Mouse (Mus musculus): Measurements from ENCODE around the gene Snx1. TPM values are rescaled to one million over a fixed set of nuclear protein-coding genes. Genes with fewer than 3 reads are reported as not detected.

Snx1 gene
- total RNA-seq, 2 experiments from 2014 or later: 104 to 217 TPM

DNA sequence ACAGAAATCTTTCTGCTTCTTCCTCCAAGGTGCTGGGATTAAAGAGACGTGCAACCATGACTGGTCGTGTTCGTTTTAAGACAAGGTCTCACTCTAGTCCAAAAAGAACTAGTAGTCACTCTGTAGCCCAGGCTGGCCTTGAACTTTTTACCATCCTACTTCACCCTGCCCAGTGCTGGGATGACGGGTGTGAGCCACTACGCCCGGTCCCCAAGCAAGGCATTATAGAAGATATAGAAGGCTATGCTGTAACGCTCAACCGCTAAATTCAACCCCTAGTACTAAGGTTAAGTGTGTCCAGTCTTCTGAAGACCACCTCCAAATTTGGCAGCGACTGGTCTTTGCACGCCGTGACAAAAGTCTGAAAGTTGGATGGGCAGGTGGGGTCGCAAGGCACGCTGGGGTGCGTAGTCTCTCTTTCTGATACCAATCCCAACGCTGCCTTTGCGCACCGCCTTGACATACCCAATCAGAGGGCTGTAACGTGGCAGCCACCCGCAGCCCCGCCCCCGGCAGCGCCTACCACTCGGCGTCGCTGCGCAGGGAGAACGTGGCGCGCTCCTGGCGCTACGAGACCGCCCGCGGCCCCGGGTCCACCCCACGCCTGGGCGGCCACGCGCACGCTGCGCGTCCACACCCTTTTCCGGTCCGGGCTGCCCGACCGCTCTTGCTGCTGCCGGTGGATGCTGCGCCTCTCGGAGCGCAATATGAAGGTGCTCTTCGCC, 66.6 kb downstream of the Snx1 start, which contains the start of gene Ppib:
Gene Ppib (plus strand): TSS at position 640 of the 725 bp plus-strand sequence.
- ATAC-seq (ENCODE audit: poor library complexity, severe bottlenecking): peak; percentile 99

DNA sequence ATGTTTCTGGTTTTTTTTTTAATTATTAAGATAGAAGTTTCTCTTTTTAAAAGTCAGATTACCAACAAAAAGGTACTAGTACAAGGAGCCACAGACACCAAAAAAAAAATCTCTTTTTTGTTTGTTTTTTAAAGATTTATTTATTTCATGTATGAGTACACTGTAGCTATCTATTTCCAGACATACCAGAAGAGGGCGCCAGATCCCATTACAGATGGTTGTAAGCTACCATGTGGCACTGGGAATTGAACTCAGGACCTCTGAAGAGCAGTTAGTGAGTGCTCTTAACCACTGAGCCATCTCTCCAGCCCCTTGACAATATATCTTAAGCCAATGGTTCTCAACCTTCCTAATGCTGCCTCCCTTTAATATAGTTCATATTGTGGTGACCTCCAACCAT, 72.8 kb downstream of the Snx1 start:
- ATAC-seq (ENCODE audit: poor library complexity, severe bottlenecking): no peak

DNA sequence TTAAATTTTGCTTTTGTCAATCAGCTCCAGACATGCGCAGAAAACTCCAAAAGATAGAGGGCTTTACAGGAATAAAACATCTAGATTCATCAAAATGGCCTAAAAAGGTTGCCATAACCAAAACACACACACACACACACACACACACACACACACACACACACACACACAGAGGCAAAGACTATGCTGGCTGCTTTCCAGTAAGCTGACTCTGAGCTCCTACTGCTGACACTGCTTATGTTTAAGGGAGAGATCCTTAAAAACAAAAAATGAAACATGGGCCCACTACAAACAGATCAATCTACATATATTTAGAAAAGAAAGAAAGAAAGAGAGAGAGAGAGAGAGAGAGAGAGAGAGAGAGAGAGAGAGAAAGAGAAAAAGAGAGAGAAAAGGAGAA, 73.7 kb downstream of the Snx1 start:
- ATAC-seq (ENCODE audit: poor library complexity, severe bottlenecking): no peak

DNA sequence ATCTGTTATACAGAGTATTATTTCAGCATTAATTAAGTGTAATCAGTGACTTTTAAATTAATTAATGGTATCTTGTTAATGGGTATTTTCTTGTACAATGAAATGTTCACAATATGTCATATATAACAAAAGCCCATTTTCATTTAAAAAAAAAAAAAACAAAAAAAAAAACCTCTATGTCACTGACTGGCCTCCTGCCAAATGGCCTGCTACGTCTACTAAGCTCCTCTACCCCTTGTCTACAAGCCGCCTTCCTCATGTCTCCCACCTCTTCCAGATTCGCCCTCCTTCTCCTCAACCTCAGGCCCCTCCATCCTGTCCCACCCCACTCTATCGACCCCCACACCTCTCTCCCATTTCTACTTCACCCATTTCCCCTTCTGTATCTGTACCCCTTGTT, 74.9 kb downstream of the Snx1 start:
- no peak for ATAC-seq (ENCODE audit: poor library complexity, severe bottlenecking)

DNA sequence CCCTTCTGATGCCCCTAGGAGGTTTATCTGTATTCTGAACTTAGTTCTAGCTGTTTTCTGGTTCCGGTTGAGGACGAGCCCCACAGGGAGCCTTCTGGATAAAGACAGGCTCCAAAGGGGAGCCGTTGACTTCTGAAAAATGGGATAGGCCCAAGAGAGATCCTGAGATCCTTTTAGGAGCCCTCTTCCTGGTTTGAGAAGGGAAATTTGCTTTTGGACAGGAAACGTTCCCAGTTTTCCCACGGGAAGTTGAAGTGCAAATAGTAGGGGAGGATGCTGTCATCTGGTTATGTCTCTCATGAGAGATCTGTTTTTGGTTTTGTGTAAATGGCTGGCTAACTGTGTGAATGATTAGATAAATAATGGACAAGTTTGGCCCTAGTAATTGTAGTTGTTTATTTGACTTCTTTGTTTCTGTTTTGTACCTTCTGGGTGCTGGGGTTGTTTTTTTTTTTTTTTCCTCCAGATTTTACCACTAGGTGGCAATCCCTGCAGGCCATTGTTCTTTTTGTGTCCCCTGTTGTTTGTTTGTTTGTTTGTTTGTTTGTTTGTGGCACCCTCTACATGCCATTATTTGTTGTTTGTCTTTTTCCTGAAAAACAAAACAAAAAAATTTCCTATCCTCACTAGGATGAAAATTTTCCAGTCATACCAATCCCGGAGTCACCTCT, 76.3 kb downstream of the Snx1 start:
- no peak for ATAC-seq (ENCODE audit: poor library complexity, severe bottlenecking)

DNA sequence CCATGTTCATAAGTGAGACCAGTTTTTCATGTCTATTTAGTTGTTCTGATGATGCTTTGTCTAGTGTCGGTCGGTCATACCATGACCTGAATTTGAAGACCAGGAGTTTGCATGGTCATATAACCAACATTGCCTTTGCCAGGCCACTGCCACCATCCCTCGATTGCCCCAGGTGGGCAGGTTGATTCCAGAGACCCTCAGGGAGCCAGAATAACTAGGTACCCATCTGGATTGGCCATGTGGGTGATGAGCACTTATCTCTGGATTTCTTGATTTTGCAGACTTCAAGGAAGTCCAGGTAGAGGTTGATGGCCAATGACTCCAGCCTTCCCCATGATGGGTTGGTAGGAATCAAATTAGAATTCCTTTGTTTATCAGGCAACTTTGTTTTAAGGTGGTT, 83.1 kb downstream of the Snx1 start:
- ATAC-seq (ENCODE audit: poor library complexity, severe bottlenecking): no peak

DNA sequence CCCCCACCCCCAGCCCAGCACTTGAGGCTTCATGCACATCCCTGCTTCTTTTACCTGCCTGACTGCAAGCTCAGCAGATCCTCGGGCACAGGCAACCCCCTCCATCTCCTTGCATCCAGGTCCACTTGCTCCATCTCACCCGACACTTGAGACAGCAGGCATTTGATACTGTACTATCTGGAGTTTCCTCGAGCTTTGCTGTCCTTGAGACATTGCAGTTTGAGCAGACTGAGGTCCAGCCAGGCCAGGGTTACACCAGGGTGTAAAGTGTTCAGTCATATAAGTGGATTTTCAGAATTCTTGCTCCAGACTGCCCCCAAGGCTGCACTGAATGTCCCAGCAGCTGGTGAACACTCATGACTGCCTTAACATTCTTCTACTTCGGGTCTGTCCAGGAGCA, 84.1 kb downstream of the Snx1 start:
- no peak for ATAC-seq (ENCODE audit: poor library complexity, severe bottlenecking)

DNA sequence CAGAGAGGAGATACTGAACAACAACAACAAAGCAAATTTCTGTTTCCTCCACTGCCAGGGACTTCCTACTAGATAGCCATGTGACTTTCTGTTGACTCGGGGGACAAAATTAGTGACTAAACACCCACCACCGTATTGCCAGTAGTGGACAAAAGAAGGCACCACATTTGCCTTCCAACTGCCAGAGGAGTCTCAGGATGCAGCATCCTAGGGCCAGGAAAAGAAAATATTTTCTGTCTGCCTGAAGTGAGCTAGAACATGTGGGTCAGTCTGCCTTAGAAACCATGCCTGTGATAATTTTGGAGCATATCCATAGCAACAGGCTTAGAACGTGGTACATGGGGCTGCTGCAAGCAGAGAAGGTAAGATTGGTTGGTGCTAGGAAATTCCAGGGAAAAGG, 85.6 kb downstream of the Snx1 start:
- ATAC-seq (ENCODE audit: poor library complexity, severe bottlenecking): no peak

DNA sequence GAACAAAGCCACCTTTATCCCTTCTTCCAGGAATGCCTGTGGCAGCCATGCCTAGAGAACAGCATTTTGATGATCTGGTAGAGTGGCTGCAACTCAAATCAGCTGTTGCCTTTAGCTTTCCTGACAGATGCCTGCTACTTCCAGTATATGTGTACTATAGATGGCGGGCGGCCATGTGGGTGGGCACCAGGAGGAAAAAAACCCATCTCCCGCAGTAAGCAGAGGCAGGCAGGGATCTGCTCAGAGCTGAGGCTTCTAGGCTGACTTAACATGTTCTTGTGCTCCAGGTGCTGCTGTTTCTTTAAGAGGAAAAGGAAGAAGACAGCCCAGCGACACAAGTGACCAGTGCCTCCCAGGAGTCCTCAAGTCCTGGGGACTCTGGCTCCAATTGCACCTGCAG, 87.1 kb downstream of the Snx1 start:
- no peak for ATAC-seq (ENCODE audit: poor library complexity, severe bottlenecking)

DNA sequence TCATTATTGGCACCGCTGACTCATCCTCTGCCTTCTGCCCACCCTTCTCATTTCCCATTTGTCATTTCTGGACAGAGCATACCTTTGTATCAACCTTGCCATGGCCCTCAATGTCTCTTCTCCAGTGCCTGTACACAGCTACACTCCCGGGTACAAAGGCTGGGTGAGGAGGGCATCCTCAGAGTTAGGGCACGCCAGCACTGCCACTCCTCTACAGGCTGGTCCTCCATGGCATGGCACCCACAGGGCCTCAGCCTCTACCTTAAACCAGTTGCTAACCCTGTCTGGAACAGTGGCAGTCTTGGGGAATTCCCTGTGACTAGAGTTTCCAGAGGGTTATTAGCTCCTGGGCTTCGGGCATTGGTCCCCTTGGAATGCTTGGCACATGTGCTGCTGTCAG, 87.8 kb downstream of the Snx1 start:
- ATAC-seq (ENCODE audit: poor library complexity, severe bottlenecking): no peak

Other genes with a start within 250 kb of the Snx1 start
- 105 and 130 TPM in 2 replicates for gene Pclaf, start 236.3 kb downstream of the Snx1 start, total RNA-seq (2015)
- gene Pclaf, start 236.3 kb downstream of the Snx1 start, total RNA-seq (2017): 295 and 303 TPM in 2 replicates
- 17.7 and 23.0 TPM in 2 replicates for gene Trip4, start 217.8 kb downstream of the Snx1 start, total RNA-seq (2015)
- gene Trip4, start 217.8 kb downstream of the Snx1 start, total RNA-seq (2017): 23.8 and 27.9 TPM in 2 replicates
- 25.0 and 31.0 TPM in 2 replicates for gene Csnk1g1, start 217.7 kb downstream of the Snx1 start, total RNA-seq (2015)
- gene Csnk1g1, start 217.7 kb downstream of the Snx1 start, total RNA-seq (2017): 22.3 and 34.3 TPM in 2 replicates
- gene Ppib, start 66.4 kb downstream of the Snx1 start, total RNA-seq (2015): 420 TPM in 2 replicates
- 677 and 751 TPM in 2 replicates for gene Ppib, start 66.4 kb downstream of the Snx1 start, total RNA-seq (2017)
- 0.21 TPM in 1 of 2 replicates, not detected in the other for gene Snx22, start 56.9 kb downstream of the Snx1 start, total RNA-seq (2015)
- 0.37 and 0.77 TPM in 2 replicates for gene Snx22, start 56.9 kb downstream of the Snx1 start, total RNA-seq (2017)
- gene Ciao2a, start within 50 bp of the Snx1 start, total RNA-seq (2015): 383 and 455 TPM in 2 replicates
- 259 and 261 TPM in 2 replicates for gene Ciao2a, start within 50 bp of the Snx1 start, total RNA-seq (2017)
- 1.6 and 4.4 TPM in 2 replicates for gene Dapk2, start 31.6 kb upstream of the Snx1 start, total RNA-seq (2015)
- 2.6 and 4.0 TPM in 2 replicates for gene Dapk2, start 31.6 kb upstream of the Snx1 start, total RNA-seq (2017)
- gene Herc1, start 223.9 kb upstream of the Snx1 start, total RNA-seq (2015): 38.5 and 42.3 TPM in 2 replicates
- gene Herc1, start 223.9 kb upstream of the Snx1 start, total RNA-seq (2017): 71.7 and 82.0 TPM in 2 replicates